Mouse (Mus musculus) erythroblast, embryonic 14.5 days (primary cell): ENCODE measurements around the gene Tnks1bp1.

ENCODE experiments used
- GATA1 ChIP-seq: IDR thresholded peaks from 2 replicates; pipeline ENCODE4 v1.6.1; 2012; ENCODE audit warnings: low read length, inconsistent platforms, mixed read lengths
- TAL1 ChIP-seq: IDR thresholded peaks from 3 replicates; pipeline ENCODE4 v1.6.1; 2012; ENCODE audit warnings: low read length, inconsistent platforms, mixed read lengths

DNA sequence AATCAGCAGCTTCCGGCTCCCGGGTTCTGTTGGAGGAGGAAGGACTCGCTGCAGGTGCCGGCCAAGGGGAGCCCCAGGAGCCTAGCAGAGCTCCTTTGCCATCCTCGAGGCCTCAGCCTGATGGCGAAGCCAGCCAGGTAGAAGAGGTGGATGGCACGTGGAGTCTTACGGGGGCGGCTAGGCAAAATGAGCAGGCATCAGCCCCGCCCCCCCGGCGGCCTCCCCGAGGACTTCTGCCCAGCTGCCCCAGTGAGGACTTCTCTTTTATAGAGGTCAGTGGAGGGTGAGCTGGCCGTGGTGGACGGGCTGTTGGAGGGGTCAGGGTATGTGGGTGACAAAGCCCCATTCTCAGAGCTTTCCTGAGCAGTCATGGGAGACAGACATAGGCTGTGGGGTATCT lies 22.3 kb downstream of the Tnks1bp1 start:
- TF ChIP-seq GATA1, result no peak
- TF ChIP-seq TAL1, result no peak
